Mouse (Mus musculus) adrenal gland, adult 18-20 months (tissue): ENCODE measurements at regions not wholly inside any gene's neighbourhood (a gene's known extent, or its start where the extent isn't known, plus 50 kb on each side); places are given as distances from the start of the nearest gene placed in this dataset.

Experiments
- DNase-seq, 2 experiments: peaks; one replicate each; pipeline ENCODE4 v3.0.0; 2021 to 2022; ENCODE audit warnings: low spot score in 2 of 2

DNA sequence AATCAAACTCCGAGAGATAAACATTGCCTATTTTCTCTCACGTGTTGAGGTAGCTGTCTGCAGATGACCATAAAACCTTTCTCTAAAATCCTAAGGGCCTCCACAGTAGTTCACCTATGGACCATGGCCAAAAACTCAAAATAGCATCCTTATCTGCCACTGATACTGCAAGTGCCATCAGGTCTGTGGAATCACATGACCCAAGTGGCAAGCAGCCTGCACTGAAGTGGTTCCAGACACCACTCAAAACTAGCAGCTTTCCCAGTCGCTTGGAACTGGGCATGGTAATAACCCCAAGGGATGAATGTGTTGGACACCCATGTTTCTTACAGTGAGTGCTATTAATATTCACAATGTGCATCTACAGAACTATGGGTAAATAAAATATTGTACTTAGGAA lies 182.0 kb downstream of the Tm2d1 start:
- DNase-seq: no peak

DNA sequence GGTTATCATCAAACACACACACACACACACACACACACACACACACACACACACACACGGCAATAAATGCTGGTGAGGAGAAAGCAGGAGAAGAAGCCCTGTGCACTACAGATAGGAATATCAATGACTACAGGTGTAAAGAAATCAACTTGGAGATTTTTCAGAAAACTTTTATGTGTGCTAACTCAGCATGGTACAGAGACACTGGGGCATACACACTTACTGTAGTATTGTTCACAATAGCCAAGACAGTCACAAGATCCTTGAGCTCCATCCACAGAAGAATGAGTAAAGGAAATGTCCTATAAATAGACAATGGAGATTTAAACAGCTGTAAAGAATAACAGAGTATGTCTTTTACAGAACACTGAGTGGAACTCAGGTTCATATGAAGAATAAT lies 182.4 kb downstream of the Tm2d1 start:
- no peak for DNase-seq

DNA sequence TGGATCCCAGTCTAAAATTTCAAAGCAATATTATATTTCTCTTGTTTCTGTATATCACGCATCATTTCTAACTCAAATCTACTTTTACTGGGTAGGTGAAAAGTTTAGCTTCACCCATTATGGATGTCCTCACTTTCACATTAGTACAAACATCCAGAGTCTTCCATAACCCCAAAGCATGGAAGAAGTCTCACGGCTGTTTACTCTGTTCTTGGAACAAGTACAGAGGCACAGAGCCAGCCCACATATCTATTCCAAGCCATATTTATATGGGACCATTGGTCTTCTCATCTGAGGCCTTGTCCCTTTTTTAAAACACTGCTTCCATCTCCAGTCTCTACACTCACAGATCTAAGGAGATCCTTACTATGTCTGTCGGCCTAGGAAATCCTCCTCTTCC lies 192.8 kb downstream of the Tm2d1 start:
- DNase-seq: no peak

DNA sequence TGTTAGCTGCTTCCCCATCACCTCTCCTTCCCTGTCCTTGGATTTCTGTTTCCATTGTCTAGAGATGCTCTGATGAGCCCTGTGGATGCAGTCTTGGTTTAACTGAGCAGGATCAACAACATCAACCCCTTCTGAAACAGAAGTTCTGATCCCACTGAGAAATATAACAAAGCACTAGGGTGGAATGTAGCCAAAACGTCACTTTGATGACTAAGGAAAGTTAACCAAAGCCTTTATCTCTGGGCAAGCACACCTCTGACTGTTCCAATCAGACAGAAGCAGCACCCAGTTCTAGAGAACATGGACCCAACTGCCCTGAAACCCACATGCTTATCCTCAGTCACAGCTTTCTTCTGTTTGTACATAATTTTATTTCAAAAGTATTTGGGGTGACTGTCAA lies 193.2 kb downstream of the Tm2d1 start:
- no peak for DNase-seq

DNA sequence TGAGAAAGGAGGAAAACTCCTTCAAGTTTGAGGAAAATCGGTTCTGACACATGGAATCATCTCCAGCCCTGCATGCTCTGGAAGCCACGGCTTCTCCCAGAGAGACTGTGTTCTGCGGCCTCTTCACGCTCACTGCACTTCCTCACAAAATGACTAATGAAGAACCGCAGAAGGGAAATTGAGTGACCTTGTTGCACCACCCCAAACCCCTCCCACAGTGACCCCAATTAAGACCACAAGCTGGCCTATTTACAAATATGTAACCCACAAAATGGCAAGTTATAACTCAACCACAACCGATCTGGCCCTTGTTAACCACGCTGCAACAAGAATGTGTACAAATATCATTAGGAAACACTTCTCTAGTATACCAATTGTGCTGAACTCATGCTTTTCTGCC lies 194.2 kb downstream of the Tm2d1 start:
- DNase-seq: no peak

DNA sequence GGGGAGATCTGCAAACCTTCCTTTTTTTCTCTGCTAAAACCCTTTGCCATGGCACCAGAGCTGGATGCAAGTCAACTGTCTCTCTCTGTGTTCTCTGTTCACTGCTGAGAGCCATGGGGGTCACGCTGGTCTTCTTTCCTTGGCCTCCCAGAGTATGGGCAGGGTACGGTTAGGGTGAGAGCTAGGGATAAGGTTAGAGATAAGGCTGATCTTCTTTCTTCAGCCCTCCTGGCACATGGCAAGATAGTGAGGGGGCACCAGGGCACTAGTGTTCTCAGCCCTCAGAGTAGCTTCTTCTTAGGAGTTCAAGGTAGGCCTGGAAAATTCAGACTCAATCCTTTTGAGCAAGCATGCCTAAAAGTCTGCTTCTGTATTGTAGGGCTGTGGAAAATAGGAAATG lies 196.1 kb downstream of the Tm2d1 start:
- no peak for DNase-seq

DNA sequence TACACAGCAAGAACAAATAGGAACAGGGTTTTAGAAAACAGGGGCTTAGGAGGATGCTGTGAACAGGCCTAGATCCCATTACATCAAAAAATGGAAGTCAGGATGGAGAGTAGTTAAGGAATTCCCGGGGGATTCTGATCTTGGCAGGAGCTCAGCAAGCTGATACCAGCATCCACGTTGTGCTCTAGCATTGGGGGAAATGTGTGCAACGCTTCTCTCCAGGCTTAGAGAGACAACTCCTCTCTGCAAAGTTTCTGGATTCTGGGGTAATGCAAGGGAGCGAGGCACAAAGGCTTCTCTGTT lies 201.1 kb downstream of the Tm2d1 start:
- no peak for DNase-seq

DNA sequence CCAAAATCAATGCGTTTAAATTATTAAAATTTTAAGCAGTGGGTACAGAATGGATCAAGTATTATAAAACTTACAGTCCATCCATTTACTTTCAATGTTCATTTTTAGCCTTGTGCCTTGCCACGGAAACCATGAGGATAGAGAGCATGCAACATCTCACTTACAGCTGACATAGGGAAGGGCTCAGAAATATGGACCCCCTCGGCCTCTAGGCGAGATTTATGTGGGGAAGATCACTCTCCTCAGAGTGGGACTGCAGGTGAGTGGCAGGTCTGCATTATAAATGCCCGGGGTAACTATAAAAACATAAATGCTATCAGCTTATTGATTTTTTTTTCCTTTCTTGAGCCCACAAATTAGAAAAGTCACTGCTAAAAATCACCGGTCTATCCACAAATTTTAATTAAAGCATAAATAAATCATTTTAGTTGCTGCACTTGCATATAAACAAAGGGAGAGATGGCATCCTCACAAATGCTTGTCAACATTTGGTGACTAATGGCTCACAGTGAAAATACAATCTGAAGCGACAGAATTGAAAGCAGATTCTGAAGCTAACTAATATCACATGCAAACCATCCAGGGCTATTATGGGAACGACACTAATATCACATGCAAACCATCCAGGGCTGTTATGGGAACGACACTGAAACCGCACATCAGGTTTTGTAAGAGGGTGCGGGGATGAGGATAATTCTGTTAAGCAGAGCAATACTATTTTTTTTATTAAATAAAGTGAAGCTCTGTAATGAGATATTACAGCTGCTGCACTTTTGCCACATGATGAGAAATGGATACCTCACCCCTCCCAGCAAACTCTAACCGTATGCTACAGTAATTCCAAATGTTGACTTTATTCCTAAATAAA lies 201.7 kb downstream of the Tm2d1 start:
- no peak for DNase-seq

DNA sequence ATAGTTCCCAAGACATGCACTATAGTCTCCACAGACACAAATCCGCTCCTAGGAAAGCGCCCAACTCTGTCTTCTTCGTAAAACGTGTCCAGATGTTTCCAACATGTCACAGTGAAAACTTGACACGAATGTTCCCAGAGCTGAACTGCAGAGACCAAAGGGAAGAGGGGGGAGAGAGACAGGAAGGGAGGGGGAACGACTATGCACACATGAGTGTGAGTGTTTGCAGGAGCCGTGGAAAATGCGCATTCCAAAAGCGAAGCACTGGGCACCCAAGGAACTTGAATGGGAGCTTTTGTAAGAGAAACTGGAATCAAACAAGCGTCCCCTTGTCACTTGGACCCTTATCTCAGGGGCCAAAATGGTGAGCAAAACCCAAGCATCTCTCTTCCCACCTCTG lies 202.8 kb downstream of the Tm2d1 start:
- no peak for DNase-seq
